Mouse (Mus musculus) heart, postnatal 0 days (tissue): Measurements from ENCODE around the gene Fbxo42. TPM values are rescaled to one million over a fixed set of nuclear protein-coding genes. Genes with fewer than 3 reads are reported as not detected.

Experiments
- ATAC-seq: fragments of 200-750 bp; cut with Nextera tagmentation; 2 replicates; pipeline ENCODE4 v1.8.0; 2017; ENCODE audit warnings: low read depth, moderate number of reproducible peaks, moderate library complexity; ENCODE audit not compliant: insufficient read depth
- DNase-seq: peaks from one replicate; pipeline ENCODE4 v3.0.0-alpha.2; 2016; ENCODE audit warnings: low spot score
- H3K27ac ChIP-seq: fragments of 300-500 bp; sonication (generic); 2 replicates; pipeline ENCODE4 v1.5.1; 2014; ENCODE audit warnings: low read depth, mild to moderate bottlenecking
- H3K27me3 ChIP-seq: fragments of 300-500 bp; sonication (generic); 2 replicates; pipeline ENCODE4 v1.6.1; 2014; ENCODE audit warnings: low read length, mixed read lengths; ENCODE audit not compliant: control insufficient read depth, insufficient read depth
- H3K36me3 ChIP-seq: fragments of 300-500 bp; sonication (generic); replicated peaks from 2 replicates; pipeline ENCODE4 v1.6.1; 2014; ENCODE audit warnings: low read length, mixed read lengths; ENCODE audit not compliant: control insufficient read depth, insufficient read depth
- H3K4me1 ChIP-seq: fragments of 300-500 bp; sonication (generic); 2 replicates; pipeline ENCODE4 v1.6.1; 2014; ENCODE audit warnings: antibody characterized with exemption; ENCODE audit not compliant: control insufficient read depth, insufficient read depth
- H3K4me2 ChIP-seq: fragments of 300-500 bp; sonication (generic); 2 replicates; pipeline ENCODE4 v1.6.1; 2014; ENCODE audit warnings: low read depth, mild to moderate bottlenecking, low read length, moderate library complexity
- H3K4me3 ChIP-seq: fragments of 300-500 bp; sonication (generic); 2 replicates; pipeline ENCODE4 v1.5.1; 2014; ENCODE audit warnings: low read depth, low read length
- H3K9ac ChIP-seq: fragments of 300-500 bp; sonication (generic); replicated peaks from 2 replicates; pipeline ENCODE4 v1.6.1; 2014; ENCODE audit warnings: low read depth, low read length, mixed read lengths
- H3K9me3 ChIP-seq: fragments of 300-500 bp; sonication (generic); replicated peaks from 2 replicates; pipeline ENCODE4 v1.6.1; 2016; ENCODE audit warnings: low read length; ENCODE audit not compliant: control insufficient read depth
- CTCF ChIP-seq: IDR thresholded peaks from 2 replicates; pipeline ENCODE4 v1.5.1; 2016; ENCODE audit warnings: antibody characterized with exemption, control low read depth, low read depth
- EP300 ChIP-seq: IDR thresholded peaks from 2 replicates; pipeline ENCODE4 v1.6.1; 2016; ENCODE audit warnings: antibody characterized with exemption, low read depth
- WGBS: fragments of 180-500 bp; shearing (Covaris S2); extraction: QIAGEN DNeasy Blood & Tissue Kit; methylation state at CpG from one replicate; pipeline ENCODE4 v1.1.7; 2014; 5-methylcytosine and 5-hydroxymethylcytosine counted together
- polyA plus RNA-seq: library from polyadenylated mRNA; unstranded; fragments of >200 nt; fragmentation: Nextera tagmentation; extraction: Ambion mirVana; gene quantifications from 2 replicates; pipeline ENCODE4 v1.2.1, GENCODE M21; 2015
- total RNA-seq: library from RNA; depleted of rRNA; stranded (reverse); fragments of >200 nt; gene quantifications from 2 replicates; pipeline ENCODE4 v1.2.3, GENCODE M21; 2014; ENCODE audit warnings: low replicate concordance

Fbxo42 gene
- total and polyA plus RNA-seq, 2 experiments from 2014 or later, result 9.1 to 9.5 TPM

GRCm38 (mm10) chr4:141212892-141213291 lies 65.2 kb downstream of the Fbxo42 start:
- WGBS, result 80% methylated on average over 9 of the region's 9 CpGs
- H3K27ac ChIP-seq, result no peak overlapping the region
- no peak overlapping the region for H3K9ac ChIP-seq
- no peak for ATAC-seq
- no peaks in the 10 kb centered on the region for H3K27me3 ChIP-seq
- DNase-seq, result no peak
- H3K4me2 ChIP-seq, result no peak overlapping the region
- H3K4me3 ChIP-seq, result no peak overlapping the region
- H3K4me1 ChIP-seq, result peaks cover 6% of the 10 kb centered on the region
- no peak for TF ChIP-seq EP300
- no peak for TF ChIP-seq CTCF
- no peaks in the 10 kb centered on the region for H3K36me3 ChIP-seq
- H3K9me3 ChIP-seq, result no peaks in the 10 kb centered on the region

- Histone ChIP-seq H3K9ac (no peak overlapping the region), H3K4me1 (peaks cover 6% of the 10 kb centered on the region), H3K27ac (no peak overlapping the region), H3K9me3 (no peaks in the 10 kb centered on the region), H3K36me3 (no peaks in the 10 kb centered on the region), H3K4me3 (peak overlapping the region; percentile 52), H3K27me3 (no peaks in the 10 kb centered on the region), H3K4me2 (peak overlapping the region; percentile 80)
- ATAC-seq (no peak), DNase-seq (no peak)
- WGBS, result 54% methylated on average over 2 of the region's 2 CpGs
- no peak for TF ChIP-seq CTCF
- no peak for TF ChIP-seq EP300
These were observed 65.6 kb downstream of the Fbxo42 start for GRCm38 (mm10) chr4:141213342-141213741.

- 0% methylated on average over 24 of the region's 24 CpGs for WGBS
- Histone ChIP-seq H3K4me3 (peak within 1 kb of the TSS; percentile 52), H3K9ac (peak within 1 kb of the TSS; percentile 24; the same call in 1 of the 2 replicates), H3K9me3 (no peaks in the 10 kb centered on the region), H3K27me3 (no peaks in the 10 kb centered on the region), H3K27ac (no peak within 1 kb of the TSS), H3K36me3 (no peaks in the 10 kb centered on the region), H3K4me1 (peaks cover 6% of the 10 kb centered on the region), H3K4me2 (peak within 1 kb of the TSS; percentile 80)
- no peak for TF ChIP-seq CTCF
- no peak for TF ChIP-seq EP300
- DNase-seq (peak; percentile 83), ATAC-seq (peak; percentile 71)
These were observed 66.1 kb downstream of the Fbxo42 start, which contains the start of gene Rsg1 for GRCm38 (mm10) chr4:141213770-141214336. Gene Rsg1, plus strand, starts transcription at chr4:141213956.

GRCm38 (mm10) chr4:141214337-141214851 lies 66.7 kb downstream of the Fbxo42 start:
- Histone ChIP-seq H3K4me2 (peak overlapping the region; percentile 80), H3K4me3 (peak overlapping the region; percentile 52), H3K4me1 (peaks cover 6% of the 10 kb centered on the region), H3K9ac (peak overlapping the region; percentile 24; the same call in 1 of the 2 replicates), H3K27me3 (no peaks in the 10 kb centered on the region), H3K36me3 (no peaks in the 10 kb centered on the region), H3K27ac (no peak overlapping the region), H3K9me3 (no peaks in the 10 kb centered on the region)
- DNase-seq, result no peak
- ATAC-seq, result peak; percentile 34
- TF ChIP-seq EP300 (no peak), CTCF (peak; percentile 48)
- WGBS, result 2% methylated on average over 16 of the region's 16 CpGs

GRCm38 (mm10) chr4:141219583-141220213 lies 72.0 kb downstream of the Fbxo42 start:
- Histone ChIP-seq H3K27me3 (no peaks in the 10 kb centered on the region), H3K36me3 (no peaks in the 10 kb centered on the region), H3K9me3 (no peaks in the 10 kb centered on the region), H3K4me1 (no peaks in the 10 kb centered on the region), H3K4me3 (no peak overlapping the region), H3K27ac (no peak overlapping the region), H3K4me2 (no peak overlapping the region), H3K9ac (no peak overlapping the region)
- WGBS, result 84% methylated on average over 20 of the region's 20 CpGs
- no peak for TF ChIP-seq EP300
- no peak for TF ChIP-seq CTCF
- DNase-seq (no peak), ATAC-seq (no peak)
